Mouse (Mus musculus): ENCODE data around the gene Ephx4.
"Not testable (repeated sequence)": the region's sequence is repeated elsewhere in the genome, so short reads cannot be mapped to it uniquely, and the experiment has no call there.

The Ephx4 gene

GRCm38 (mm10) chr5:107402436-107402835 is at the start of gene Ephx4:
TSS of gene Ephx4 (plus strand) at chr5:107402736.
- no peak for DNase-seq (ENCODE audit: low read depth, low spot score)

GRCm38 (mm10) chr5:107353981-107354380 is 48.6 kb upstream of the Ephx4 start:
- no peak for DNase-seq (ENCODE audit: low read depth, low spot score)

- DNase-seq (ENCODE audit: low read depth, low spot score), result no peak
These were observed 46.7 kb upstream of the Ephx4 start for GRCm38 (mm10) chr5:107355801-107356200.

- DNase-seq (ENCODE audit: low read depth, low spot score), result no peak
These were observed 44.8 kb upstream of the Ephx4 start for GRCm38 (mm10) chr5:107357723-107358122.

- DNase-seq (ENCODE audit: low read depth, low spot score), result peak; percentile 60
These were observed 43.0 kb upstream of the Ephx4 start for GRCm38 (mm10) chr5:107359395-107360053.

- DNase-seq (ENCODE audit: low read depth, low spot score), result no peak
These were observed 42.3 kb upstream of the Ephx4 start for GRCm38 (mm10) chr5:107360054-107360730.

- DNase-seq (ENCODE audit: low read depth, low spot score), result no peak
These were observed 32.5 kb upstream of the Ephx4 start for GRCm38 (mm10) chr5:107370040-107370439.

GRCm38 (mm10) chr5:107371335-107371734 is 31.2 kb upstream of the Ephx4 start:
- DNase-seq (ENCODE audit: low read depth, low spot score), result no peak

- DNase-seq (ENCODE audit: low read depth, low spot score), result no peak
These were observed 29.3 kb upstream of the Ephx4 start for GRCm38 (mm10) chr5:107373256-107373655.

- DNase-seq (ENCODE audit: low read depth, low spot score), result not testable (repeated sequence)
These were observed 16.1 kb upstream of the Ephx4 start for GRCm38 (mm10) chr5:107386448-107386847.

- DNase-seq (ENCODE audit: low read depth, low spot score), result no peak
These were observed 14.7 kb upstream of the Ephx4 start for GRCm38 (mm10) chr5:107387788-107388187.

- DNase-seq (ENCODE audit: low read depth, low spot score), result no peak
These were observed 13.2 kb upstream of the Ephx4 start for GRCm38 (mm10) chr5:107389373-107389772.

- no peak for DNase-seq (ENCODE audit: low read depth, low spot score)
These were observed 8.1 kb upstream of the Ephx4 start for GRCm38 (mm10) chr5:107394437-107394836.

GRCm38 (mm10) chr5:107403011-107403946 is 743 bp downstream of the Ephx4 start:
- no peak for DNase-seq (ENCODE audit: low read depth, low spot score)

- no peak for DNase-seq (ENCODE audit: low read depth, low spot score)
These were observed 1.6 kb downstream of the Ephx4 start for GRCm38 (mm10) chr5:107403947-107404684.

- no peak for DNase-seq (ENCODE audit: low read depth, low spot score)
These were observed 2.8 kb downstream of the Ephx4 start for GRCm38 (mm10) chr5:107405361-107405760.

- DNase-seq (ENCODE audit: low read depth, low spot score), result no peak
These were observed 7.8 kb downstream of the Ephx4 start for GRCm38 (mm10) chr5:107410305-107410704.

- DNase-seq (ENCODE audit: low read depth, low spot score), result no peak
These were observed 8.8 kb downstream of the Ephx4 start for GRCm38 (mm10) chr5:107411326-107411725.

GRCm38 (mm10) chr5:107412285-107412684 is 9.7 kb downstream of the Ephx4 start:
- no peak for DNase-seq (ENCODE audit: low read depth, low spot score)

GRCm38 (mm10) chr5:107415098-107415497 is 12.6 kb downstream of the Ephx4 start:
- no peak for DNase-seq (ENCODE audit: low read depth, low spot score)

GRCm38 (mm10) chr5:107421676-107422075 is 19.1 kb downstream of the Ephx4 start:
- DNase-seq (ENCODE audit: low read depth, low spot score), result no peak

Measured in c-Kit-negative CD71-positive TER-119-positive erythroid progenitor cells, embryonic 14.5 days (primary cell).